Mouse (Mus musculus): ENCODE measurements around the gene Dcaf1.

DNA sequence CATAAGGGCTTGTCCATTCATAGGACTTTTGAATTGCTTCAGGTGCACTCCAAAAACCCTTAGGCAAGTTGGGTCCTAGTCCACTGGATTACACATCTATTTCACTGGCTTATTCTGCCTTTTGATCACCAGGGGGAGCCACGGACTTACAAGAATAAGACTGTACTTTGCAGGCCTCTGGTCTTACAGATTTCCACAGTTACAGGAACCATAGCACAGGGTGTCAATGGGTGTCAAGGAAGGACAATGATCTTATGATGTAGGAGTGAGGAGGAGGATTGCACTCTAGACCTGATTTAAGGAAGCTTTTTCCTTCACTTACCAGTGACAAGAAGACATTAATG lies 82.1 kb downstream of the Dcaf1 start:
- TF ChIP-seq CTCF (IDR thresholded peaks at IDR 0.05; ENCODE audit: low read depth, low read length): no peak
- TF ChIP-seq GATA2 (IDR thresholded peaks at IDR 0.05; ENCODE audit: borderline replicate concordance, low read depth, low read length): no peak
- TF ChIP-seq TAL1 (conservative IDR thresholded peaks at IDR 0.05; ENCODE audit: low read depth, low read length): no peak
